Mouse (Mus musculus) bone marrow, adult 2 months (tissue): ENCODE data around the gene Morn3.

Experiments used
- CTCF ChIP-seq: fragments of 200-500 bp; IDR thresholded peaks from 2 replicates; pipeline ENCODE4 v1.5.1; 2011; ENCODE audit warnings: low read length, control low read depth; ENCODE audit not compliant: control insufficient read depth, insufficient read depth
- POLR2A ChIP-seq: fragments of 200-500 bp; IDR thresholded peaks from 2 replicates; pipeline ENCODE4 v1.6.1; 2011; ENCODE audit warnings: low read depth, mild to moderate bottlenecking, control low read depth, low read length, borderline replicate concordance; ENCODE audit not compliant: control insufficient read depth

DNA sequence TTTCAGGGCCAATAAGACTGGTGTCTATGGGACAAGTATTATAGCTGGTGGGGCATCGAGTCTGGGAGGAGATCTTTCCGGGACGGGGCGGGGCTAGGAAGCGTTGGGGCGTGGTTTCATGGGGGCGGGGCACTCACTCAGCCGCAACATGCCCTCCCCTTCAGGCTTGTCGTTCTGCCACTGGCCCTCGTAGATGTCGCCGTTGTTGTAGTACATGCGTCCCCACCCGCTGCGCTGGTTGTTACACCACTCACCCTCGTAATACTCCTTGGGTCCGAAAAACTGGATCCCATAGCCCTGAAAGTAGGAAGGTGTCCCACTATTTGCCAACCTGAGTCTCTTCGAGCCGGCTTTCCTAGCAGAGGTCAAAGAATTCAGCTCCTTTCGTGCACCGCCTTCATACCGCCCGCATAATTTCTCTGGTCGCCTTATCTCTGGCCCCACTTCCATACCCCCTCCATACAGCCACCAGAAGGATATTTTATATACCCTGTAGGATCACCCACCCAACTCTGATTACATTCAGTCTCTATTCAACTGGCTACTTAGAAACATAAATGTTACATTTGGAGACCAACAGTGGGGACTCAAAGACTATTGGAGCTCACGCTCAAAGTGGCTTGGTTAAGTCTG, 7.6 kb downstream of the Morn3 start:
- TF ChIP-seq CTCF (peak; percentile 21; the same call in 1 of the 2 replicates), POLR2A (peak; percentile 79)
